ENCODE assay signal across 8 mouse cellular contexts in the genomic region with DNA sequence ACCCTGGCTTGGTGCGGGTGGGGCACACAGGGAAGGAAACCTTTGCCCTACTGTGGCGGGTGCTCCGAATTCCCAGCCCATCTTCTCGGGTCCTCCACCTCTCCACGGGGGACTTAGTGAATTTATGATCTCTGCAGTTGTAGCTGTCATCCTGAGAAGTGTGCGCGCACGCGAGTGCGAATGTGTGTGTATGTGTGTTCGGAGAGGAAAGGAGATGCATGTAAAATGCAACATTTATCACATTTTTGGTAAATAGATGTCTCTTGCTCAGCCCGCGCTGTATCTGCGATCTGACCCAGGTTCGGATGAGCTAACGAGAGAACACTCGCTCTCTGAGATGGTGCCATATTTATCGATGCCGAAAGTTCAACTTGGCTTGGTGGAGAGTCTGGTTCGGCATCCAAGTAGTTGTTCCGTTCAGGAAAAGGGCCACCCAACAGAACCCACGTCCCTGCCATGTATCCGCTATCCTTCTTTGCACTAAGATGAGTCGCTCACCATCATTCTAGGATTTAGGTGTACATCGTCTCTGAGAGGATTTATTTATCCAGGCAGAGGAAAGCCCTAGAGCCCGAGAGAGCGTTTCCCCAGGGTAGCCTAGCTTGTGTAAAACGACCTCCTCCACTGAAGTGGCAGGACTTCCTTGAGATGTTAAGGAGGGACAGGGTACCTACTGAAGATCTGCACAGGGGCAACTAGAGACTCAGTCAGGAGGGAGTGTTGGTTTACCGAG. TPM values are rescaled to one million over a fixed set of nuclear protein-coding genes. Genes with fewer than 3 reads are reported as not detected.
A peak's percentile ranks its signal among the peaks of the same experiment; 100 is the strongest.
DNase-seq lines count a peak whose midpoint lies in the region; ATAC-seq lines count a peak whose summit lies in the region.

No protein-coding gene starts in this region.

- H3K9me3 ChIP-seq in heart, embryonic 13.5 days, result 0 out of 2 replicates have a peak, but pooled peaks cover 3% of the 10 kb centered on the region
- 0 out of 2 replicates have a peak, but pooled peaks cover 4% of the 10 kb centered on the region for H3K9me3 ChIP-seq in midbrain, embryonic 12.5 days

- H3K36me3 ChIP-seq in heart, embryonic 13.5 days, result peaks cover 31% of the 10 kb centered on the region
- no peaks in the 10 kb centered on the region for H3K36me3 ChIP-seq in midbrain, embryonic 12.5 days

- H3K27me3 ChIP-seq in heart, embryonic 13.5 days (replicated peaks), result no peaks in the 10 kb centered on the region
- H3K27me3 ChIP-seq in midbrain, embryonic 12.5 days, result no peaks in the 10 kb centered on the region

- H3K4me3 ChIP-seq in brown adipose tissue, adult 24 weeks (ENCODE audit: insufficient read depth, low read depth, low read length), result peak overlapping the region; percentile 92
- peak overlapping the region; percentile 91 for H3K4me3 ChIP-seq in heart, embryonic 13.5 days
- H3K4me3 ChIP-seq in midbrain, embryonic 12.5 days, result peak overlapping the region; percentile 82

- peak overlapping the region; percentile 85 for H3K4me2 ChIP-seq in heart, embryonic 13.5 days
- peak overlapping the region; percentile 92 for H3K4me2 ChIP-seq in midbrain, embryonic 12.5 days (replicated peaks)

- under 1% methylated on average over 29 of the region's 29 CpGs for WGBS in heart, embryonic 13.5 days
- under 1% methylated on average over 29 of the region's 29 CpGs for WGBS in midbrain, embryonic 12.5 days

- no peak for ATAC-seq in heart, embryonic 13.5 days (ENCODE audit: extremely low read depth, insufficient number of reproducible peaks, low FRiP score, low TSS enrichment)
- ATAC-seq in midbrain, embryonic 12.5 days (ENCODE audit: low FRiP score, low read depth), result peak; percentile 1; the same call in 1 of the 2 replicates

- peak; percentile 24 for DNase-seq in gastrocnemius, adult 18-20 months (ENCODE audit: low spot score)
- DNase-seq in gastrocnemius, postnatal 25 days, result no peak
- DNase-seq in 3T3-L1 (ENCODE audit: low read depth, low spot score), result peak; percentile 61
- DNase-seq in layer of hippocampus, postnatal 36 days, result peak; percentile 5 to 12
- peak; percentile 13 for DNase-seq in yolk sac, embryonic 10.5 days (ENCODE audit: low spot score)

- H3K9ac ChIP-seq in heart, embryonic 13.5 days, result peak overlapping the region; percentile 97
- peak overlapping the region; percentile 74 for H3K9ac ChIP-seq in midbrain, embryonic 12.5 days (replicated peaks)

- no peaks in the 10 kb centered on the region for H3K4me1 ChIP-seq in brown adipose tissue, adult 24 weeks (ENCODE audit: control insufficient read depth, insufficient read depth, insufficient read length, low read length)
- peaks cover 28% of the 10 kb centered on the region for H3K4me1 ChIP-seq in heart, embryonic 13.5 days
- peaks cover 5% of the 10 kb centered on the region; the same call in 1 of the 2 replicates for H3K4me1 ChIP-seq in midbrain, embryonic 12.5 days

- peak overlapping the region; percentile 93 for H3K27ac ChIP-seq in brown adipose tissue, adult 24 weeks (replicated peaks; ENCODE audit: low read depth, low read length)
- H3K27ac ChIP-seq in heart, embryonic 13.5 days (replicated peaks), result peak overlapping the region; percentile 99
- H3K27ac ChIP-seq in midbrain, embryonic 12.5 days (replicated peaks), result peak overlapping the region; percentile 92

RNA-seq across cellular contexts. Expression of gene Camk2d, which starts 1.7 kb away (rescaled TPM):
- 10 to 100 TPM; 58.1 to 58.9 TPM for total RNA-seq in gastrocnemius, adult 18-20 months (2021)
- total RNA-seq in gastrocnemius, postnatal 25 days (2021), result 10 to 100 TPM; 51.7 to 64.2 TPM
- polyA plus RNA-seq in brown adipose tissue, adult 24 weeks (2012; ENCODE audit: insufficient read depth, insufficient read length, missing spikeins), result 26.8 and 52.5 TPM in 2 replicates
- polyA plus RNA-seq in heart, embryonic 13.5 days (2015; fragmentation: Nextera tagmentation; extraction: Ambion mirVana), result 87.4 and 97.6 TPM in 2 replicates
- 10 to 100 TPM; 32.2 to 33.1 TPM for total RNA-seq in layer of hippocampus, postnatal 36 days (2021)
- 14.1 and 19.7 TPM in 2 replicates for polyA plus RNA-seq in midbrain, embryonic 12.5 days (2016; fragmentation: Nextera tagmentation; extraction: Ambion mirVana)
